Mouse (Mus musculus) small intestine, adult 2 months (tissue): ENCODE results near the gene Aldh6a1.

Experiments
- CTCF ChIP-seq: fragments of 200-500 bp; IDR thresholded peaks from 2 replicates; pipeline ENCODE4 v1.5.1; 2012; ENCODE audit warnings: low read depth, mild to moderate bottlenecking, control low read depth, inconsistent platforms, low read length, moderate library complexity, mixed read lengths; ENCODE audit not compliant: insufficient replicate concordance, insufficient read length; ENCODE audit errors: extremely low read depth
- POLR2A ChIP-seq: fragments of 200-500 bp; IDR thresholded peaks from 2 replicates; pipeline ENCODE4 v1.6.1; 2012; ENCODE audit warnings: low read depth, mild to moderate bottlenecking, control low read depth, inconsistent platforms, low read length, moderate library complexity

DNA sequence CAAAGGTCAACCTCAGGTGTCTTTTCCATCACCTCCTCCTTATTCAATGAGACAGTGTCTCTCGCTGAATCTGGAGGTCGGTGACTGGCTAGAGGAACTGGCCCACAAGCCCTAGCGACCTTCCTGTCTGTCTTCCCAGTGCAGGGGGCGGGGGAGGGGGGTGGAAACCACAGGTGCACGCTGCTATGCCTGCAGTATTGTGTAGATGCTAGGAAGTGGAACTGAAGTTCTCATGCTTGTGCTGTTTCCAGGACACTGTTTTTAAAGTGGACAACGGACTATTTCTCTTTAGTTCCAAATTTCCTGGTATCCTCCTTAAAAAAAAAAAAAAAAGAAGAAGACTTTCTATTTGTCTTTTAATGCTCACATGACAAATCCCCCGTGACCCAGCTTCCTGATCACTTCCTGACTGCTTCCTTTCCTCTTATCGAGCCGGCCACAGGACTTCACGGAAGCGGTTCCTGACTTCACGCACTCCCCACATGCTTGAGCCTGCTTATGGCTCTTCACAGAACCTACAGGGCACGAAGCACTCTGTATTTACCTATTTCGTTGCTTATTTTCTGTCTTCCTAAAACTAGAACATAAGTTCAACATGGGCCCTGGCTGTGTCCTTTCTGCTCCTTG, 61.9 kb downstream of the Aldh6a1 start:
- TF ChIP-seq CTCF (no peak), POLR2A (no peak)
